Mouse (Mus musculus): ENCODE results near the gene 1700113H08Rik.
A peak's percentile ranks its signal among the peaks of the same experiment; 100 is the strongest.

1700113H08Rik gene

DNA sequence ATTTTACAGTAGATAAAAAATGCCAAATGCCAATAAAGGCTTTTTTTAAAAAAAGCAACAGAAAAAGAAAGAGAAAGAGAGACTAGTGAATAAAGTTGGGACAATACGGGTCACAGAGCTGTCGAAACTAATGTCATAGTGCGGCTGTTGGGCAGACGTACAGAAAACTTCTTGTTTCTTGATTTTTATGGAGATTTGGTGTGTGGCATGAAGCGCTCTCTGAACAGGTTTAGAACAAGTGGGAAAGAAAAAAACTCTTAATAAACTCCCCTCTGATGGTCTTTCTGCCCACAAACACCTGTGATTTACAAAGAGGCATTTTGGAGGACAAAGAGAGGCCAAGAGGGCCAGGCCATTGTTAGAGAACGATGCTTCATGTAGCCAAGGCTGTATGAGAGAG is 1.6 kb downstream of the 1700113H08Rik start:
- no peak for DNase-seq (ENCODE audit: low read depth)

DNA sequence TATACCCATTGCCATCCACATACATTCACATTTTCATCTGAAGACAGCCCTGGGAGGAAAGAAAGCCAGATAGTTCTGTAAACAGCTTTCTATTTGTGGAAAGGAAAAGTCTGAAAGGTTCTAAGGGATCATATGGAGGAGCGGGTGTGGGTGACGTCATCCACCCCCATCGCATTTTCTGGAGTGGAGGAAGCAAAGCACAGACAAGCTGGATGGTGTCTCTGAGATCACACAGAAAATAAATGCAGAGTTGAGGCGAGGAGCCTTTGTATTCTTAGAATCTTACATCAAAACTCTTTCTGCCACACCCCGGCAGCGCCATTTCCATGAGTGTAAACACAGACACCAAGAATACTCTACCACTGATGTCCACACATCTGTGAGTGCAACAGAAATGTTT is 26.4 kb downstream of the 1700113H08Rik start:
- no peak for DNase-seq (ENCODE audit: low read depth)

DNA sequence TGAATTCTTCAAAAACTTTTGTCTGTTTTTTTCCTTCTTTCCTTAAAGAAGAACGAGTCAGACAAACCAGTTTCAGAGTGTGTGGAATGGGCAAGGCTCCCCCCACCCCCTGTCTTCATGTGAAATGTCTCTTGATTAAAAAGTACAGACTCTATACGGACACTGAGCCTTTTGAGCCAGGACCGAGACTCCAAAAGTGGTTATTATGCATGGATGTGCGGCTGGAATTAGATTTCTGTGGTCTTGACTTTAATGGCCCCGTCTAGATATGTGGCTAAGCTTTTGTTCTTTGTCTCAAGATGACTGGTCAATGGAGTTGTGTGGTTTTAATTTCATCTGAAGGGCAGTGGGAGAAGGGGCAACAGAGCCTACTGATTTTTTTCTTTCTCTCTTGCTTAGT is 29.8 kb downstream of the 1700113H08Rik start:
- no peak for DNase-seq (ENCODE audit: low read depth)

DNA sequence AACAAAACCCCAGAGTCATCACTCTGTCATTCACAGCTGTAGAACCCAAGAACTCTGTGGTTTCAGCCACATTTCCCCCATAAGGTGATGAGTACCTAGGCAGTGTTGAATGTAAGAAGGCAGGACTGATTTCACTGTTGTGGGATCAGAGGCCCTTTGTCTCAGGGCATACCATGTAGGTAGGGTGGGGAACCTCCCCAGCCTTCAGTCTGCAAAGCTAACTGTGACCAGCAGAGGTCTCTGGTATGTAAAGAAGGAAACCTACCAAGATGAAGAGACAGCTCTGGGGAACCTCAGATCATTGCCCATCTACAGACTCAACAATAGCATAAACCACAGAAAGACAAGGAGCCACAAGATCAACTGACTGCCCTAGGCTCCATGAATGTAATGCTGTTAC is 36.4 kb downstream of the 1700113H08Rik start:
- no peak for DNase-seq (ENCODE audit: low read depth)

DNA sequence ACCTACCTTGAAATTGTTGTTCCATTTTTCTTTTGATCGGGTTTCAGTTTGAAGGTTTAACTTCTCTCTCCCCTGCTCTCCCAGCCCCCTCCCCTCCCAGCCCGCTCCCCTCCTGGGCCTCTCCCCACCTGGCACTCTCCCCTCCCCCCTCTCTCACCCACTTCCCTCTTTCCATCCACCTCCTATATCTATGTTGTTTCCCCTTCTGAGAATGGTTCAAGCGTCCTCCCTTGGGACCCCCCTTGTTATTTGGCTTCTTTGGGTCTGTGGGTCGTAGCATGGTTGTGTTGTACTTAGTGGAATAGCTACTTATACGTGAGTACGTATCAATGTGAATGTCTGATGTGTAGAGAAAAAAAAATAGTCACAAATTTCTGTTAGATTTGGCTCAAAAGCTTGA is 40.9 kb downstream of the 1700113H08Rik start:
- DNase-seq (ENCODE audit: low read depth), result no peak

DNA sequence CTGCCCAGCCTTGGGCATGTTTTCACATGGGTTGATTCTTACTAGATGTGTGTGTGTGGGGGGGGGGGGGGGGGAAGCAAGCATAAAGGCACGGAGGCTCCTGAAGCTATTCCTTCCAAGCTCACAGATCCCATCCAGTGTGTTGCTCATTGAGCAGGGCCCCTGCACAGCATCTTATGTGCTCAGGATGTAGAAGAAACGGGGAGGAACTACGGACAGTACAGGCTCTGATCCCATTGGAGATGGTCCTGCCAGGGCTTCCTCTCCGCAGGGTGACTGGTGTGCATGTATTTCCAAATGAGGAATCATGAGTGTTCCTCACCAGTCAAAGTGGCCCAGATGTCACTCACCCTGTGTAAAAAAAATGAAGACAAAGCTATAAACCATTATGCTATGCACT is 42.8 kb downstream of the 1700113H08Rik start:
- no peak for DNase-seq (ENCODE audit: low read depth)

DNA sequence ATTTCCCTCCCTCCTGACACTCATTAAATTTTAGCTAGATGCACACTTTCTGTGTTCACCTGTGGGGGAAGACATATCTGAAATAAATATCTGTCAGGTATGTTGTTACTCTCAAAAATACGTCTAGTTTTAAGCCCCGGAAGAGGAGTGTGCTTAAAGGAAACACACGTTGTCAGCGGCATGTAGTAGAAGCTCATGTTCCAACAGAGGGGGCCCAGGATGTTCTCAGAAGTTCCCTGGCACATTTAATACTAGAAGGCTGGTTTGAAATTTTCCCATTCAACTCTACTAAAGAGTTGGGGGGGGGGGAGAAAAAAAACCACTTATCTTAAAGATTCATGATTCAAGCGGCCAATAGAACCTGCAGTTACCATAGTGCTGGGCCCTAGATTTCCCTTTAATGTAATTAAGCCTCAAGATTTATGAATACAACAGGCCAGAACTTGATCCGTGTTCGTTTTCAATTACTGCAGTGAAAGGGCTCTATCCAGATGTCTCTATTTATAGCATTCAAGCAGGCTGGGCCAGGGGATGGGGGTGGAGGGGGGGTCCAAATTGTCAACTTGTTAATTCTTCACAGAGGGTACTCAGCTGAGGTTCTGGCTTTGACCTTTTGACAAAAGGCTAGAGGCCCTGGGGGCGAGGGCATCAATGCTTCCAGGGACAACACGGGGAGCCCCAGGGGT is 43.6 kb downstream of the 1700113H08Rik start:
- no peak for DNase-seq (ENCODE audit: low read depth)

DNA sequence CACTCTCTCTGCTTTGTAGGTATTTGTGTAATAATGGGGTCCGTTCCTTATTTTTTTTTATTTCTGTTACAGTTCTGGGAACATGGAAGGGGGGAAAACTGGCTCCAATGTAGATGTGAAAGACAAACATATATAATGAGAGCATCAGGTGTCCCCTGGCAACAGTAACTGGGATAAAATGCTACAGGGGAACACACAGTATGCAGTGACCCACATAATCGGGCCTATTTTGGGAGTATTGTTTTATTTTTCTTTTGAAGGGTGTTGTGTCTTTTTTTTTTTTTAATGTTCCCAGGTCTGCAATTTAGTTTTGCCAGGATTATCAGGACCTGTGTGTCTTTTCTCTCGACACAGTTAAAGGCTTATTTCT is 44.1 kb downstream of the 1700113H08Rik start:
- no peak for DNase-seq (ENCODE audit: low read depth)

DNA sequence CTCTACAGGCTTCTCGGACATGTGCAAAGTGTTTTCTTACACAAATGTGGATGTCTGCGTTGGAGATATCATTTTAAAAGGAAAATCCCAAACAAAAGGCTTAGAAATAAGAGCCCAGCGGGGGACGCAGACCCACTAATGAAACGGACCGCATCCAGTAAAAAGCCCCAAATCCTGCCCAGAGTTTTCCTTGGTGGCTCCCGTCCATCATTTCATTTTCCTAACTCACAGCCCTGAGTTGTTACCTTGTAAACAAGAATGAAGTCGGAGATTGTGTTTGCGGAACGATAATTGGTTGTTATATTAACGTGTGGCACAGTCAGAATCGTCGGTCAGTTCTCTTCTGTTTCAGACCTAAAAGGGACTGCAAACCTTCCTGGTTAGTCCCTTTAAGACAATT is 44.6 kb downstream of the 1700113H08Rik start:
- DNase-seq (ENCODE audit: low read depth), result no peak

DNA sequence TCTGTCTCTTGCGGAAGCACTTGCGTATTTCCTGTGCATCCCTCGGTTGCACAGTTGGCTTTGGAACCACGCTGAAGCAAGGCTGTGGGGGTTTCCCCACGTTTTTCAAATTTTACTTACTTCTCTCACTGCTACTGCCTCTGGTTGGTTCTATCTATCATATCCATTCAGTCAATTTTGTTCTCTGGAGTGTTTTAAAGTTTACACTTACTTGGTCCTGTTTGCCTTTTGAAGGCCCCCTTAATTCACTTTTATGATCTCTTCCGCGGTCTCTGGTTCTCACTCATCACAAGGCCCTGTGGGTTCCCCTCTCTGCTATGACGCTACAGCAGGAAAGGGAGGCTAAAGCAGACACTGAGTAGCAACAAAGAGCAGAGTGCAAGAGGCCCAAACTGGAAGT is 45.4 kb downstream of the 1700113H08Rik start:
- DNase-seq (ENCODE audit: low read depth), result no peak

DNA sequence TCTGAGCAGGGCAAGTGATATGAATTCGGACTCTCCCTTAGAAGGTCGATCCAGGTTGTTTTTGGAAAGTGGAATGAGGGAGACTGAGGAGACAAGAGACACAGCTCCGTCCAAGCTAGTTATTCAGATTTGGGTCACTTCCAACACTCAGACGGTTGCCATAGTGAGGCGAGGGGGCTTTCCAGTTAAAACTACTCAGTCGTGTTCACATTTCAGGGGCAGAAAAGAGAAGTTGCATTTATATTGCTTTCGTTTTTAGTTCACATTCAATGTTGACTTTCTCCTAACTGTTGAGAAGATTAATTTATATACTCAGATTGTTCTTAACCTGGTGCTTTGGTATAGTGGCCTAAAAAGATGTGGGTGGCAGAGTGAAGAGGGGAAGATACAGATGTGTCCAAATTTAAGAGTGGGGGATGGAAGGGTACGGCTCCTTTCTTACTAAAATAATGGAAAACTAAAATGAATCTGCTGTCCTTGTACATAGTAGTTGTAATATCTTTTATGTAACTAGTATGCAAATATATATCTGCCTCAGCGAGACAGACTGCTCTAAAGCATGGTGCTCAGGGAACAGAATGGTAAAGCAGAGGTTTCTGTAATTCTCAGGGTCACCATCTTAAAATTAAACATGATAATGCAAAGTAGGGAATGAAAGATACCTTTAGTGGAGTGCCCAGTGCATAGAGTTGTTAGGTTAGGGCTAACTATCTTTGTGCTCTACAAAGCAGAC is 49.9 kb downstream of the 1700113H08Rik start:
- no peak for DNase-seq (ENCODE audit: low read depth)

DNA sequence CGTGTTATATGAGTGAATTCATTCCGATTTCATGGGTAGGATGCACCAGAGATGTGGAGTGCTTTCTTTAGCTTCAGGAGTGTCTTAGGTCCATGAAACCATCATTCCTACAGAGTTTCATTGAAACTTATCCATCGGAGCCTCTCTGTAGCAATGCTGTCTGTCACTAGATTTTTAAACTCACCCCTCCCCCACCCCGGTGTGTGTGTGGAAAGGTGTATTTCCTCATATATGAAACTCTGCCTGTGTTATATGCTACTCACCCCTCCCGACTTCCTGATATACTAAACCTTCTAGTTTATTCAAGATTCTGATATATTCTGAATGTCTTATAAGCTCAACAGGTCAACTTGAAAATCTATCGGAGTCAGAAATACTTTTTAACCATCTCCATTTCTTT is 50.5 kb downstream of the 1700113H08Rik start:
- no peak for DNase-seq (ENCODE audit: low read depth)

DNA sequence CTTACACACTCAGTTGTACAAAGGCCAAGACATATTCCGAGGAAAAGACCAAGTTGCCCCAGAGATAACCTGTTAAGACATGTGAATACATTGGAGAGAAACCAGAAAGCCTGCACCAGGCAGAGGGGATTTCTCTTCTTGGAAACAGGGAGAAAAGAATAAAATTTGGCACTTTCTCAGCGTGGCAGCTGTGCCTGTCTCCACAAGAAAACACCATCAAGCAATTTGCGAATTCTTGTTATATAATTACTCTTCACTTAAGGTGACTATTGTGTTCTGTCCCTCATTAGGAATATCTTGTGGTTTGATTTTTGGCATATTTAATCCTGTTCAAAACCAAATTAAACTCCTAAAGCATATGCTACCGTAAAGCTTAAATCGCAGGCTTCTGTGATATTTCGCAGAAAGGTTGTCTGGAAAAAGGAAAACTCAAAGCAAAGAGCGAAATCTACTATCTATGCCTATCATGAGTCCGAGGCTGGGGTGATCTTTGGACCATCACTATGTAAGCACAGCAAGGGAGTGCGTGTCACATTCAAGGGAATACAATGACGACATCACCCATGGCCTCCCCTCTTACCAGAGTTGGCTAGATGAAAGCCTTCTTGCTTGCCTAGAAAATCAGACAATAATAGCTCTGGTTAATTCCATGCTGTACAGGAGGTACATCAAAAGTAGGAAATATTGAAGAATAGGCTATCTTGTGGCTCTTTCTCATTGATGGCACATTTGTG is 51.4 kb downstream of the 1700113H08Rik start:
- no peak for DNase-seq (ENCODE audit: low read depth)

DNA sequence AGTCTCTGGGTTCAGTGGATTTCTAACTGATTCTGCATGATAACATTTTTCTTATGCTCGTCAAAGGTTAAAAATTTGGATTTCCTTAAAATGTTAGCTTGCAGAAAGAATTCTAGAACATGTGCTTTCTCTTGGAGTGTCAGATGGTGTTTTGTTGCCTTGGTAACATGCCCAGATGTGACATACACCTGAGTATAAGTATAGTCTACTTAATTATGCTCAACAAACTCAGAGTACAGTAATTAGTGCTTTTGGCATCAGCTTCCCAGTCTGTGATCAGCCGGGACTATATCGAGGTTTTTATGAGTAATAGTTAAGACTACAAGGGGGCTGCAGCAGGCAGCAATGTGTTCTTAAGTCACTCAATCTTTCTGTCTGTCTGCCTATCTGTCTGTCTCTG is 53.1 kb downstream of the 1700113H08Rik start:
- no peak for DNase-seq (ENCODE audit: low read depth)

DNA sequence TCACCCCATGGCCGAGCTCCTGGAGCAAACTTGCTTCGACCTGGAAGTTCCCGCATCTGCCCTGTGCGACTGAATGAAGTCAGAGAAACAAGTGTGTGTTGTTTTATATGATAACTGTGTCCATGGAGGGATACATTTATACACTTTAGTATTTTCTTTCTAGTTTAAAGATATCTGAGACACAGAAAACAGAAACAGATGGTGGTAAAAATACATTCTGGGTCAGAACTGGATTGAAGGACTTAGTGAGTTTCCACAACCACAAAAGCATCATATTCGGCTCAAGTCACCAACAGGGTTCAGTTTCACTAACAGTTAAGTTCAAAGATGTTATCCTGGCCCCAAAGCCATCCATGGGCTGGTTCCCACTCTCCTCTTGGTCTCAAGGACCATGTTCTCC is 67.2 kb downstream of the 1700113H08Rik start:
- DNase-seq (ENCODE audit: low read depth), result no peak

DNA sequence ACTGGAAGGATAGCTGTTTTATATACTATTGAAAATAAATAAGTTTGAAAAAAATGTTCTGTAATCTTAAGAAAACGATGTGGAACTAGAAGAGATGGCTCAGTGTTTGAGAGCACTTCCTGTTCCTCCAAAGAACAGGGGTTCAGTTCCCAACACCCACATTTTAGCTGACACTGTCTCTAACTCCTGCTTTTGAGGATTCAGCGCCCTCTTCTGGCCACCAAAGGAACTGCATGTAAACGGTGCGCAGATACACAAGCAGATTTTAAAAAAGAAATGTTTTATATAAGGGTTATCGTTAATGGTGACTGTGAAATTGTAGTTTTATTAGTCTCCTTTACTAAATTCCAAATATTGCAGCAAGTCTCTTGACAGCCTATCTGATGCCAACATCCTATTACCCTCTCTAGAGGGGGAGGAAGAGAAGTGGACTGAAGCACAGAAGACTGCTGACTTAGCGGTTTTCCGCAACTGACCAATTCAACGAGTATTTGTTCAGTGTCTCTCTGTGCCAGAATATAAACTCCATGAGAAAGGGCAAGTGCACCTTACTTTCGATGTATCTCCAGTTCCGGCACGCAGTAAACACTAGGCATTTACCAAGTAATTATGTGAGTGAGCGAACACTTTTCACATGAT is 68.5 kb downstream of the 1700113H08Rik start:
- peak; percentile 1 for DNase-seq (ENCODE audit: low read depth)

DNA sequence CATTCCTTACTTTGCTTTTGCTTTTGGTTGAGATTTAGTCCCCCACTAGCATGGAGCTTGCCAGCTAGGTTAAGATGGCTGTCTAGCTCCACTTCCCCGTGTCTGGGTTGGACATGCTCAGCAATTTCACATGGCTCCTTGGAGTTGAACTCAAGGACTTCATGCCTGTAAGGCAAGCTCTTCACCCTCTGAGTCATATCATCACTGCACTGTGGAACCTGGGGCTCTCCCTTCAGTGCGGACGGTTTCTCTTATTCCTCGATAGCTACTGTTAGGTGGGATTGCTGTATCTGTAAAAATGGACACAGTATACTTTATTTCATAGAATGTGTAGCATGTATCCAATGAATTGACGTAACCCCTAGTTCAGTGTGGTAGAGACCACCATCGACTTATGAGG is 93.2 kb downstream of the 1700113H08Rik start:
- DNase-seq (ENCODE audit: low read depth), result no peak

DNA sequence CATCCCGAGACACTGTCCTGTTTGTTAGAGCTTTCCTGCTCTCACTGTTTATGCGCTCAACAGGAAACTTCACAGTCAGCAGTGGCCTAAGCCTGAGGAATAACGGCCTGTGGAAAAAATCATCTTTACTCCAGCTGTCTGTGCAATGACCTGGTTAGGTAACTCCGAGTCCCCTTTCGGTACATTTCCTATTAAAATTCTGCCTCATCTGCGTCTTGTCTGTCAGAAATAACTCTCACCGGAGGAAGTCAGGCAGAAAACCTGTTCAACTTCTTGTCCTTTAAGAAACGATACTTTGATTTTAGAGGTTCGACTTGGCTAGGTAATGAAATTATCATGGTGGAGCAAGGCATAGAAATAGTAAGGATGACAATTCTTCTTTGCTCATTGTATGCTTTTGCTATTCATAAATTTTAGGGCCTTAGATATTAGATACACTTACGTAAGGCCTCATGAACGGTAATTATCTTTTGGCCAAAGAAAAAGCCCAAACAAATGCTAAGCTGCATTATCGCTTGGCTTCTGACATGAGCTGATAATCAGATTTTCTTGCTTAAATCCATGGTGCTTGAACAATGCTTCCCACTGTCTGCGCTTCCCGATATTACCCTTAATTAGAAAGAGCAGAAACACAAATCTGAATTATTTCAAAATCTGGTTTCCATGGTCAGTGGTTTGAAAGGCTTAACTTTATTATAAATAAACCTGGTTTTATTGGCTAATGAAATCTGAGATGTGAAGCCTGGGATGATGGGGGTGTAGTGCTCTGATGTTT is 96.1 kb downstream of the 1700113H08Rik start:
- DNase-seq (ENCODE audit: low read depth), result no peak

DNA sequence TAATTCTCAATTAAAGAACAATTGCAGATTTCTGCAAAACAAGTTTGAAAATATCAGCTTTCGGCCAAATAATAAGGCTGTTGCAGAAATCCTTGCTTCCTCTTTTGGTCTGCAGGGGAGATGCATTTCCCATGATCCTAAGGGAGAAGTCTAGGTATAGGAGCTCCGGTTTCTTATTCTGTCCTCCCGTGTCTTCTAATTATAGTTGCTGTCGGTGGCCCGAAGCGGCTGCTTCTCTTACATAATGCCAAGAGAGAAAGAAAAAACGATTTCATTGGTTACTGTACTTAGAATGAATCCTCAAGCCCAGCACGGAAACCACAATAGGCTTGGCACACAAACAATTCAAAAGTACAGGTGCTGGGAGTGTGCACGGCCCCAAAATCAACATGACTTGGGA is 101.9 kb downstream of the 1700113H08Rik start:
- no peak for DNase-seq (ENCODE audit: low read depth)

DNA sequence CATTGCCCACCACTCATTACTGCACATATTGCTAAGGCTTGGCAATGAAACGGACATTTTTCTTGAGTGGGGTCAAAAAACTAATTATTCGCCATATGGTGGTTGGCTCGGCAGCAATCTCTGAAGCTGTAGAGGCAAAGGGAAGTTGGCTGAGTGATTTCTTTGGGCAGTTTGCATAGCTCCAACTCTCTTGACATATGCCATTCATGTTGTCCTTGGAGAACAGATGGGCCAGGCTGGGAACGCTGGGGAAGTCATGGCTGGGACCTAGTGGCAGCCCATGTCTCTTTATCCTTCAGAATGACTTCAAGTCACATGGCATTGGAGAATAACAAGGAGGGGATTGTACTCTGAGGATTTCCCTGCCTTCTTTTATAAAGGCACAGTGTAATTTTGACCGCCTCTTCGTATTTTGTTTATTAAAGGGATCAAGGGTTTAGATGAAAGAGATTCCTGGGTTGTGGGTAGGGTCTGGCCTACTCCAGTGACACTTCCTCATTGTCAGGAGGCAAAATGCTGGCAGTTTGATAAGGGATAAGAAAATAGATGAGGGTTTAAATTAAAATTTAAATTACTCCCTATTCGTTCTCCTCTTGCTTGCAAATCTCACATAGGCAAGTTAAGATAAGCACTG is 138.4 kb downstream of the 1700113H08Rik start:
- no peak for DNase-seq (ENCODE audit: low read depth)

DNA sequence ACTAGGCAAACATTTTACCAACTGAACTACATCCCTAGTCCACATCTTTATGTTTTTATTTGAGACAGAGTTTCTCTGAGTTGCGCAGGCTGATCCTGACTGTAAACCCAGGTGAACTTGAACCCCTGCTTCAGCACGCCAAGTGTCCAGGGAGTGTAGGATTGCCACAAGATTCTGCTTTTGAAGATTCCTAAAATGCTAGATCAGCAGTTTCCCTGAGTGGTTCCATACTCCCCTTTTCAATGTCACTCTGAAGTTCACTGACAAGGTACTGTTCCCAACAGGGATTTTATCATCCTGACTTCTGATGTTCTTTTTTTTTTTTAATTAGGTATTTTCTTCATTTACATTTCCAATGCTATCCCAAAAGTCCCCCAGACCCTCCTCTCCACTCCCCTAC is 140.9 kb downstream of the 1700113H08Rik start:
- DNase-seq (ENCODE audit: low read depth), result no peak

DNA sequence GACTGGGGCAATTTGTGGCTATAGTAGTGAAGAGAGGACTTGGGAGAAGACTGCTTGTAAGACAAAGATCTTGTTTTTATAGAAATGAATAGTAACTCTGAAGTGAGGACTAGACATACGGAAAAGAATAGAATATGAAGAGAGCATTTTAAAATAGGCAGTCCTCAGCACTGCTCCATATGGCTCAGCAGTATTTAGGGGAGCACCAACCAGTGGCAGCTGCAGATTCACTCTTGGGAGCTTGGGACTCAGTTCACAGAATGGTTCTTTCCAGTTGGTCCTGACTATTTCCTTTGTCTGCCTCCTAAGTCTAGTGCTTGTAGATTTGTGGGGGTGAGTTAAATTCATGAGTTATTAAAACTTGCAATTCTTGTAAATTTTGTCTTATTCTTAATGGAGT is 151.6 kb downstream of the 1700113H08Rik start:
- DNase-seq (ENCODE audit: low read depth), result no peak
